Mouse (Mus musculus) heart, embryonic 16.5 days (tissue): Measurements from ENCODE around the gene Smox. TPM values are rescaled to one million over a fixed set of nuclear protein-coding genes. Genes with fewer than 3 reads are reported as not detected.

Experiments
- ATAC-seq: fragments of 200-750 bp; cut with Nextera tagmentation; replicated peaks from 2 replicates; pipeline ENCODE4 v1.8.0; 2017; ENCODE audit warnings: moderate number of reproducible peaks; ENCODE audit not compliant: insufficient read depth, low FRiP score; ENCODE audit errors: extremely low read depth
- H3K27ac ChIP-seq: fragments of 300-500 bp; sonication (generic); 2 replicates; pipeline ENCODE4 v1.5.1; 2014; ENCODE audit warnings: mild to moderate bottlenecking, low read length, control low read depth, moderate library complexity
- H3K27me3 ChIP-seq: fragments of 300-500 bp; sonication (generic); 2 replicates; pipeline ENCODE4 v1.6.1; 2014; ENCODE audit warnings: low read length, mixed read lengths; ENCODE audit not compliant: control insufficient read depth, insufficient read depth
- H3K36me3 ChIP-seq: fragments of 300-500 bp; sonication (generic); 2 replicates; pipeline ENCODE4 v1.6.1; 2014; ENCODE audit not compliant: control insufficient read depth, insufficient read depth
- H3K4me1 ChIP-seq: fragments of 300-500 bp; sonication (generic); 2 replicates; pipeline ENCODE4 v1.6.1; 2014; ENCODE audit warnings: low read length, mixed read lengths; ENCODE audit not compliant: control insufficient read depth, insufficient read depth
- H3K4me2 ChIP-seq: fragments of 300-500 bp; sonication (generic); 2 replicates; pipeline ENCODE4 v1.6.1; 2014; ENCODE audit warnings: low read depth, mild to moderate bottlenecking, control low read depth, low read length
- H3K4me3 ChIP-seq: fragments of 300-500 bp; sonication (generic); 2 replicates; pipeline ENCODE4 v1.5.1; 2014; ENCODE audit warnings: mild to moderate bottlenecking, control low read depth, low read length
- H3K9ac ChIP-seq: fragments of 300-500 bp; sonication (generic); 2 replicates; pipeline ENCODE4 v1.6.1; 2014; ENCODE audit warnings: low read length, control low read depth
- H3K9me3 ChIP-seq: fragments of 300-500 bp; sonication (generic); replicated peaks from 2 replicates; pipeline ENCODE4 v1.6.1; 2016; ENCODE audit warnings: low read length; ENCODE audit not compliant: control insufficient read depth
- WGBS: fragments of 180-500 bp; shearing (Covaris S2); extraction: QIAGEN DNeasy Blood & Tissue Kit; methylation state at CpG from one replicate; pipeline ENCODE4 v1.1.7; 2014; 5-methylcytosine and 5-hydroxymethylcytosine counted together
- polyA plus RNA-seq: library from polyadenylated mRNA; unstranded; fragments of >200 nt; fragmentation: Nextera tagmentation; extraction: Ambion mirVana; gene quantifications from 2 replicates; pipeline ENCODE4 v1.2.1, GENCODE M21; 2015

The Smox gene
- polyA plus RNA-seq, 1 experiment from 2014 or later = 32.7 TPM

- Histone ChIP-seq H3K4me2 (no peak overlapping the region), H3K4me1 (no peaks in the 10 kb centered on the region), H3K9ac (no peak overlapping the region), H3K36me3 (peaks cover 2% of the 10 kb centered on the region; the same call in 1 of the 2 replicates), H3K9me3 (no peaks in the 10 kb centered on the region; the same call in 1 of the 2 replicates), H3K27ac (no peak overlapping the region), H3K27me3 (no peaks in the 10 kb centered on the region), H3K4me3 (no peak overlapping the region)
- 86% methylated on average over 4 of the region's 4 CpGs for WGBS
- ATAC-seq = no peak
Measured at GRCm38 (mm10) chr2:131478916-131479315, 12.4 kb upstream of the Smox start.

GRCm38 (mm10) chr2:131481733-131482132 lies 9.6 kb upstream of the Smox start:
- H3K4me2 ChIP-seq = no peak overlapping the region
- no peak for ATAC-seq

DNA sequence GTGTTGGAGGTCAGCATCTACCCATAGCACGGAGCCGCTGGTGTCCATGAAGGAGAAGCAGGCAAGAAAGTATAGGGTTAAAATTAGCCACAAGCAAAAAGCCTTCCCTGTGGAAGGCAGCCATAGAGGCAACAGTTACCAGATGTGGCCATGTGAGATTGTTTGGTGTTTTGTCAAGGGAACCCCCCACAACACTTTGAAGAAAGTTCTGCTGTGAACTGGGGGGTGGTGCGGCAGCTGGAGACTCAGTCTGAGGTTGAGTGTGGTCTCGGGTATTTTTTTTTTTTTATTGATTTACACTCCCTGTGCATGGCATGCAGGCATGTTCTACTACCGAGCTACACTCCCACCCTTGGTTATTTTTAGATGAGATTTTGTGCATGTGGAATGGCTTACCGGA lies 8.8 kb upstream of the Smox start:
- H3K9me3 ChIP-seq = no peaks in the 10 kb centered on the region; the same call in 1 of the 2 replicates
- H3K36me3 ChIP-seq = peaks cover 2% of the 10 kb centered on the region; the same call in 1 of the 2 replicates
- ATAC-seq = no peak
- H3K27me3 ChIP-seq = no peaks in the 10 kb centered on the region
- no peaks in the 10 kb centered on the region for H3K4me1 ChIP-seq
- H3K4me2 ChIP-seq = no peak overlapping the region
- H3K4me3 ChIP-seq = no peak overlapping the region
- no peak overlapping the region for H3K27ac ChIP-seq
- WGBS = 62% methylated on average over 6 of the region's 6 CpGs
- no peak overlapping the region for H3K9ac ChIP-seq

More at GRCm38 (mm10) chr2:131481733-131482132, 9.6 kb upstream of the Smox start:
- Histone ChIP-seq H3K9ac (no peak overlapping the region), H3K4me1 (no peaks in the 10 kb centered on the region), H3K36me3 (peaks cover 2% of the 10 kb centered on the region; the same call in 1 of the 2 replicates), H3K4me3 (no peak overlapping the region), H3K27ac (no peak overlapping the region), H3K27me3 (no peaks in the 10 kb centered on the region), H3K9me3 (no peaks in the 10 kb centered on the region; the same call in 1 of the 2 replicates)
- 78% methylated on average over 1 of the region's 1 CpGs for WGBS

DNA sequence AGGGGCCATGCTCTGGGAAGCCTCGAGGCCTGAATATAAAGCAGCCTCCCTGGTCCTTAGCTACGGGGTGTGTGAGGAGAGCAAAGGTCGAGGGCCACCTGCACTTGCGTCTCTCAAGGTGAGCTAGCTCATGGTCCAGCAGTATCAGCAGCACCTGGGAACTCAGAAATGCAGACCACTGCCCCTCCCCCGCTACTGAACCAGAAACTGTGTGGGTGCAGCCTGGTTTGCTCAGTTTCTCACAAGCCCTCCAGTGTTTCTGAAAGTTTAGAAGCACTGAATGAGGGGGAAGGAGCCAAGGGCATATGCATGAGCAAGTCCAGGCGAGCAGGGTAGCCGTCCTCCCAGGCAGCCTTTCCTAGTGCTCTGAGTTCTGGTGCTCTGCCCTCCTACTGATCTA lies 7.7 kb upstream of the Smox start:
- Histone ChIP-seq H3K27ac (no peak overlapping the region), H3K4me2 (no peak overlapping the region), H3K4me1 (no peaks in the 10 kb centered on the region), H3K9me3 (no peaks in the 10 kb centered on the region; the same call in 1 of the 2 replicates), H3K4me3 (no peak overlapping the region), H3K27me3 (no peaks in the 10 kb centered on the region), H3K9ac (no peak overlapping the region), H3K36me3 (peaks cover 2% of the 10 kb centered on the region; the same call in 1 of the 2 replicates)
- no peak for ATAC-seq
- 67% methylated on average over 7 of the region's 7 CpGs for WGBS

DNA sequence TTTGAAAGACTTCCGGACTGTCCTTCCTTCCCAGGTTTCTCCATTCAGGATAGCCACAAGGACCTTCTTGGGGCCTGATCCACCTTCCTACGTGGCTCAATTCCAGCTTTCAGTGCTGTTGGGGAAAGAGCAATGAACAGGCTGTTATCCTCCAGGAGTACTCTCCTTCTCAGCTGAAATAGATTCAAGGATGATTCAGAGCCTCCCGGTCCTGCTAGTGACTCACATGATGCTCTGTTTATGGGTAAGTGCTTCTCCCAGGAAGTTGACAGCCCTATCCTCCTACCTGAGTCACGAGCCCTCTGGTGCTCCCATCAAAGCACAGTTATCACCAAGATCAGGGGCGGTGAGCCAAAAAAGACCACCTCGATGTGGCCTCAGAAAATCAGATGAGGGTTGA lies 7.1 kb upstream of the Smox start:
- Histone ChIP-seq H3K4me2 (no peak overlapping the region), H3K27me3 (no peaks in the 10 kb centered on the region), H3K27ac (no peak overlapping the region), H3K4me1 (no peaks in the 10 kb centered on the region), H3K36me3 (peaks cover 2% of the 10 kb centered on the region; the same call in 1 of the 2 replicates), H3K4me3 (no peak overlapping the region), H3K9me3 (no peaks in the 10 kb centered on the region; the same call in 1 of the 2 replicates), H3K9ac (no peak overlapping the region)
- WGBS = 68% methylated on average over 6 of the region's 6 CpGs
- ATAC-seq = no peak

GRCm38 (mm10) chr2:131485126-131485525 lies 6.2 kb upstream of the Smox start:
- no peaks in the 10 kb centered on the region for H3K9me3 ChIP-seq
- no peaks in the 10 kb centered on the region for H3K27me3 ChIP-seq
- H3K4me1 ChIP-seq = no peaks in the 10 kb centered on the region
- no peak overlapping the region for H3K27ac ChIP-seq
- no peak overlapping the region for H3K4me3 ChIP-seq
- 77% methylated on average over 15 of the region's 15 CpGs for WGBS
- H3K4me2 ChIP-seq = no peak overlapping the region
- H3K36me3 ChIP-seq = no peaks in the 10 kb centered on the region
- no peak for ATAC-seq
- no peak overlapping the region for H3K9ac ChIP-seq

GRCm38 (mm10) chr2:131486046-131486445 lies 5.2 kb upstream of the Smox start:
- H3K9ac ChIP-seq = no peak overlapping the region
- 80% methylated on average over 3 of the region's 3 CpGs for WGBS
- no peaks in the 10 kb centered on the region for H3K9me3 ChIP-seq
- no peaks in the 10 kb centered on the region for H3K4me1 ChIP-seq
- no peak overlapping the region for H3K4me3 ChIP-seq
- H3K27ac ChIP-seq = no peak overlapping the region
- no peak overlapping the region for H3K4me2 ChIP-seq
- no peaks in the 10 kb centered on the region for H3K36me3 ChIP-seq
- no peak for ATAC-seq
- H3K27me3 ChIP-seq = no peaks in the 10 kb centered on the region

- 89% methylated on average over 5 of the region's 5 CpGs for WGBS
- Histone ChIP-seq H3K27ac (no peak overlapping the region), H3K27me3 (no peaks in the 10 kb centered on the region), H3K4me2 (no peak overlapping the region), H3K4me1 (peaks cover under 1% of the 10 kb centered on the region; the same call in 1 of the 2 replicates), H3K9me3 (no peaks in the 10 kb centered on the region), H3K9ac (no peak overlapping the region), H3K36me3 (no peaks in the 10 kb centered on the region), H3K4me3 (no peak overlapping the region)
- no peak for ATAC-seq
Measured at GRCm38 (mm10) chr2:131487337-131487736, 4.0 kb upstream of the Smox start.

GRCm38 (mm10) chr2:131488261-131488660 lies 3.0 kb upstream of the Smox start:
- H3K27me3 ChIP-seq = peaks cover under 1% of the 10 kb centered on the region; the same call in 1 of the 2 replicates
- H3K4me3 ChIP-seq = no peak overlapping the region
- H3K36me3 ChIP-seq = no peaks in the 10 kb centered on the region
- H3K27ac ChIP-seq = no peak overlapping the region
- H3K4me1 ChIP-seq = peaks cover 9% of the 10 kb centered on the region
- H3K9me3 ChIP-seq = no peaks in the 10 kb centered on the region
- ATAC-seq = no peak
- H3K4me2 ChIP-seq = no peak overlapping the region
- 76% methylated on average over 4 of the region's 4 CpGs for WGBS
- no peak overlapping the region for H3K9ac ChIP-seq
